Mouse (Mus musculus) megakaryocyte, embryonic 14.5 days (primary cell): ENCODE results near the gene Hist1h2bm.

Source experiments
- FLI1 ChIP-seq: IDR thresholded peaks from 2 replicates; pipeline ENCODE4 v1.6.1; 2012; ENCODE audit warnings: low read length, inconsistent platforms, mixed read lengths
- GATA1 ChIP-seq: IDR thresholded peaks from 3 replicates; pipeline ENCODE4 v1.6.1; 2012; ENCODE audit warnings: mixed read lengths, low read length, inconsistent platforms, borderline replicate concordance

- TF ChIP-seq GATA1 (no peak), FLI1 (no peak)
Observed at GRCm38 (mm10) chr13:21677305-21677704, 44.5 kb upstream of the Hist1h2bm start, which contains the start of gene Olfr1360.
